Mouse (Mus musculus) MEL (cell line): ENCODE data around the gene Tcf15.

Experiments used
- BHLHE40 ChIP-seq: IDR thresholded peaks from 2 replicates; pipeline ENCODE4 v1.6.1; 2012; ENCODE audit warnings: low read depth, mild to moderate bottlenecking, inconsistent platforms, low read length, improper control_type of control experiment, borderline replicate concordance
- CHD2 ChIP-seq: IDR thresholded peaks from 2 replicates; pipeline ENCODE4 v1.6.1; 2011; ENCODE audit warnings: low read length, improper control_type of control experiment
- CTCF ChIP-seq, 3 experiments: IDR thresholded peaks in 2 of 3; conservative IDR thresholded peaks in 1 of 3; 2 replicates each; pipeline ENCODE4 v1.5.1; 2011 to 2012; ENCODE audit warnings: low read length in 3 of 3, low read depth in 2 of 3, mild to moderate bottlenecking in 2 of 3, improper control_type of control experiment in 1 of 3, inconsistent platforms in 1 of 3, mixed read lengths in 1 of 3, moderate library complexity in 1 of 3; ENCODE audit not compliant: control insufficient read depth in 1 of 3, insufficient read depth in 1 of 3, poor library complexity in 1 of 3, severe bottlenecking in 1 of 3
- ELF1 ChIP-seq: IDR thresholded peaks from 2 replicates; pipeline ENCODE4 v1.6.1; 2014; ENCODE audit warnings: low read depth, mild to moderate bottlenecking, inconsistent platforms, low read length, improper control_type of control experiment, moderate library complexity
- EP300 ChIP-seq, 2 experiments: IDR thresholded peaks; 2 replicates each; pipeline ENCODE4 v1.6.1; 2011; ENCODE audit warnings: improper control_type of control experiment in 2 of 2, low read length in 2 of 2, low read depth in 1 of 2, mild to moderate bottlenecking in 1 of 2
- MAFK ChIP-seq: IDR thresholded peaks from 2 replicates; pipeline ENCODE4 v1.6.1; 2011; ENCODE audit warnings: low read depth, mild to moderate bottlenecking, low read length, improper control_type of control experiment, borderline replicate concordance
- MXI1 ChIP-seq: IDR thresholded peaks from 2 replicates; pipeline ENCODE4 v1.6.1; 2011; ENCODE audit warnings: mild to moderate bottlenecking, low read depth, low read length, improper control_type of control experiment
- MYC ChIP-seq: IDR thresholded peaks from 2 replicates; pipeline ENCODE4 v1.6.1; 2011; ENCODE audit warnings: low read depth, mild to moderate bottlenecking, low read length, improper control_type of control experiment, moderate library complexity
- POLR2A ChIP-seq, 2 experiments: IDR thresholded peaks; 2 replicates each; pipeline ENCODE4 v1.6.1; 2011 to 2012; ENCODE audit warnings: low read length in 2 of 2, mild to moderate bottlenecking in 2 of 2, control low read depth in 1 of 2, improper control_type of control experiment in 1 of 2, low read depth in 1 of 2, moderate library complexity in 1 of 2; ENCODE audit not compliant: control insufficient read depth in 1 of 2, insufficient read depth in 1 of 2, poor library complexity in 1 of 2
- SIN3A ChIP-seq: IDR thresholded peaks from 2 replicates; pipeline ENCODE4 v1.6.1; 2012; ENCODE audit warnings: low read length, improper control_type of control experiment, inconsistent platforms
- ZNF384 ChIP-seq: IDR thresholded peaks from 2 replicates; pipeline ENCODE4 v1.6.1; 2012; ENCODE audit warnings: low read depth, mild to moderate bottlenecking, inconsistent platforms, low read length, improper control_type of control experiment

GRCm38 (mm10) chr2:152132691-152133090, 10.7 kb upstream of the Tcf15 start:
- TF ChIP-seq CTCF (IDR thresholded peaks at IDR 0.05 in 2 of 3, conservative IDR thresholded peaks at IDR 0.05 in 1 of 3; ENCODE audit: control insufficient read depth in 1 of 3, insufficient read depth in 1 of 3, low read depth in 2 of 3, low read length in 3 of 3, poor library complexity in 1 of 3, severe bottlenecking in 1 of 3), result no peak
- no peak for TF ChIP-seq CHD2
- TF ChIP-seq POLR2A (IDR thresholded peaks at IDR 0.05; ENCODE audit: control insufficient read depth in 1 of 2, insufficient read depth in 1 of 2, low read depth in 1 of 2, low read length in 2 of 2, poor library complexity in 1 of 2), result no peak
- no peak for TF ChIP-seq MXI1
- TF ChIP-seq BHLHE40, result no peak
- no peak for TF ChIP-seq SIN3A
- no peak for TF ChIP-seq ZNF384
- no peak for TF ChIP-seq MAFK
- no peak for TF ChIP-seq ELF1
- no peak for TF ChIP-seq EP300 (IDR thresholded peaks at IDR 0.05; ENCODE audit: low read depth in 1 of 2, low read length in 2 of 2)
- no peak for TF ChIP-seq MYC
